ENCODE assay signal across 22 mouse cellular contexts in genomic region chr16:58649979-58650378, GRCm38 (mm10). TPM values are rescaled to one million over a fixed set of nuclear protein-coding genes. Genes with fewer than 3 reads are reported as not detected.
"Had no signal": no experiment of that assay in that cellular context is flagged by ENCODE, and none has a peak within 500 bp of the region (broad histone marks: within the 10 kb centered on the region; RNA-seq: fewer than 3 reads in every experiment).

No protein-coding gene starts in this region.

- H3K27ac ChIP-seq: liver, embryonic 15.5 days; lung, embryonic 15.5 days; macrophage; midbrain, embryonic 12.5 days; midbrain, embryonic 15.5 days; neural tube, embryonic 12.5 days; stomach, embryonic 15.5 days; stomach, postnatal 0 days had no signal

- H3K36me3 ChIP-seq: liver, embryonic 15.5 days; lung, embryonic 15.5 days; midbrain, embryonic 12.5 days; midbrain, embryonic 15.5 days; neural tube, embryonic 12.5 days; stomach, embryonic 15.5 days had no signal

- H3K4me1 ChIP-seq: liver, embryonic 15.5 days; lung, embryonic 15.5 days; megakaryocyte, embryonic 14.5 days; midbrain, embryonic 12.5 days; midbrain, embryonic 15.5 days; neural tube, embryonic 12.5 days; stomach, embryonic 15.5 days had no signal

- H3K4me2 ChIP-seq: liver, embryonic 15.5 days; lung, embryonic 15.5 days; midbrain, embryonic 12.5 days; midbrain, embryonic 15.5 days; neural tube, embryonic 12.5 days; stomach, embryonic 15.5 days had no signal

- H3K27me3 ChIP-seq: liver, embryonic 15.5 days; lung, embryonic 15.5 days; megakaryocyte, embryonic 14.5 days; midbrain, embryonic 12.5 days; midbrain, embryonic 15.5 days; neural tube, embryonic 12.5 days; stomach, embryonic 15.5 days had no signal

- ATAC-seq: liver, postnatal 0 days; lung, postnatal 0 days; midbrain, embryonic 15.5 days had no signal

- DNase-seq: liver, postnatal 0 days; lung, adult 2 months; lung, postnatal 14 days; lung, postnatal 36 days; thymus, adult 18-20 months; thymus, postnatal 14 days; thymus, postnatal 36 days had no signal

- H3K9me3 ChIP-seq: liver, embryonic 15.5 days; lung, embryonic 15.5 days; megakaryocyte, embryonic 14.5 days; midbrain, embryonic 12.5 days; midbrain, embryonic 15.5 days; neural tube, embryonic 12.5 days; stomach, embryonic 15.5 days had no signal

- H3K9ac ChIP-seq: liver, embryonic 15.5 days; liver, postnatal 0 days; lung, embryonic 15.5 days; midbrain, embryonic 12.5 days; midbrain, embryonic 15.5 days; neural tube, embryonic 12.5 days; stomach, embryonic 15.5 days had no signal

- H3K4me3 ChIP-seq: liver, embryonic 15.5 days; lung, embryonic 15.5 days; megakaryocyte, embryonic 14.5 days; midbrain, embryonic 12.5 days; midbrain, embryonic 15.5 days; neural tube, embryonic 12.5 days; stomach, embryonic 15.5 days had no signal

RNA-seq across cellular contexts. Expression of gene E330017A01Rik, which starts 11.4 kb away (rescaled TPM):
- polyA plus RNA-seq: liver, embryonic 15.5 days; liver, postnatal 0 days; lung, adult 2 months; lung, embryonic 15.5 days; lung, postnatal 0 days; macrophage; midbrain, embryonic 12.5 days; midbrain, embryonic 15.5 days; neural tube, embryonic 14.5 days; spleen, adult 2 months; stomach, embryonic 15.5 days; stomach, postnatal 0 days; thymus, postnatal 0 days had no signal

RNA-seq across cellular contexts. Expression of gene Gm813, which starts 33.2 kb away (rescaled TPM):
- polyA plus RNA-seq: liver, embryonic 15.5 days; liver, postnatal 0 days; lung, adult 2 months; lung, embryonic 15.5 days; lung, postnatal 0 days; macrophage; midbrain, embryonic 12.5 days; midbrain, embryonic 15.5 days; midbrain, postnatal 0 days; neural tube, embryonic 12.5 days; neural tube, embryonic 14.5 days; spleen, adult 2 months; stomach, embryonic 15.5 days; stomach, postnatal 0 days; testis, adult 2 months; thymus, postnatal 0 days had no signal
